Mouse (Mus musculus): Measurements from ENCODE around the gene Ankrd55.
"Not testable (repeated sequence)": the region's sequence is repeated elsewhere in the genome, so short reads cannot be mapped to it uniquely, and the experiment has no call there.

The Ankrd55 gene

DNA sequence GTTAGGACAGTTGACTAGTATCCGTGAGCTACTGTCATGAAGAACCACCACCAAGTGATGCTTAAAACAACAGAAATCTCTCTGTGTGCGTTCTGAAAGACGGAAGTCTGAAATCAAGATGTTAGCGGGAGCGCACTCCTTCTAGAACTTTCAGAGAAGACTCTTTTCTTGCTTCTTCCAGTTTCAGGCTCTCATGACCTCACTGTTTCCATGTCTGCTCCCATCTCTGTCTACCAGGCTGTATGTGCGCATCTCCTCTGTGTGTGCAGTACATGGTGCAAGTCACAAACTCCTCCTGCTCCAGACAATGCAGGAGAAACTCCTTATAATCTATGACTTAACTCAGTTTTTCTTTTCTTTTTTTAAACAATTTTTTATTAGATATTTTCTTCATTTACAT is 4.8 kb downstream of the Ankrd55 start:
- DNase-seq (ENCODE audit: low spot score) = no peak

DNA sequence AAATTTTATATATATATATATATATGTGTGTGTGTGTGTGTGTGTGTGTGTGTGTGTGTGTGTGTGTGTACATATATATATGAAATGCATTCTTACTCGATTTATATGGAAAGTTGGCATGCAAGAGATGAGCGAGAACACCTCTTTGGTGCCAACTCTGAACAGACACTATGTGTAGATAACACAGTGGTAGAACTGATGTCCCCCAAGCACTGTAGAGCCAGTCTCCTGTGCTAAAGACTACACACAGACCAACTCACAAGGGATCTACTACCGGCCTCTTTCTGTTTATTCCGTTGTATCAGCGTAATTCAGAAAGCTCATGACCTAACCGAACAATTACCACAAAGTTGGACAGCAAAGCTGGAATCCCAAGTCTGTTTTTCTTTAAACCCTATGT is 6.2 kb downstream of the Ankrd55 start:
- DNase-seq (ENCODE audit: low spot score) = no peak

DNA sequence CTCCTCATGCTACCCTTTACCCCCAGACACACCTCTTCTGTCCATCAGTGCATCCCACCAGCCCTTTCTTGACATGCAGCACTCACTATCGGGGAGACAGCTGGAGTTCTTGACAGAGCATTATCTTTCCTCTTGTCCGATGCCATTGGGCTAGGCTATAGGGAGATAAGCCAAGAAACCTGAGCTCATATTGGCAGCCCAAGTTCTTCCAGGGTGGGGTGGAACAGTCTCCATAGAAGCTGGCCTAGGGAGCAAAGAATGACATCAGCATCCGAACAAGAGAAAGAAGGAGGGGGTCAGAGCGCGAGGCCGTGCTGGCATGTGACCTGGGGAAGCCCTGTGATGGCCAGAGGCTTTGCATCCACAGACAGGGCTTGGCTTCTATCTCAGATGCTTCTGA is 9.5 kb downstream of the Ankrd55 start:
- no peak for DNase-seq (ENCODE audit: low spot score)

DNA sequence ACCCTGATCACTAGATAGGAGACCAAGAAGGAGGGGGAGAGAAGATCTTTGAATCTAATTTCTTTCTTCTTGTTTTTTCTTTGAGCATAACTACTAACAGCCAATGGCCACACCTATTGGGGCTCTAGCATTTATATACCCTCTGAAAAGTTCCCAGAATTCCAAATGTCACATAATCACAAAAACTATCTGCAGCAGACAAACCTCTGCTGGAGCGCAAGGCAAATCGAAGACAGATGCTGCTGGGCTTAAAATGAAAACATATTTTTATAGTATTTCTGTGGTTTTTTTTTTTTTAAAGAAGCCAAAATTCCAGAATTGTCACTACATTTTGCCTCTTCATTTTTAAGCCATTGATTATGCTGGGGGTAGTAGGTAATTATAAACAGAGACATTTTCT is 15.2 kb downstream of the Ankrd55 start:
- DNase-seq (ENCODE audit: low spot score) = no peak

DNA sequence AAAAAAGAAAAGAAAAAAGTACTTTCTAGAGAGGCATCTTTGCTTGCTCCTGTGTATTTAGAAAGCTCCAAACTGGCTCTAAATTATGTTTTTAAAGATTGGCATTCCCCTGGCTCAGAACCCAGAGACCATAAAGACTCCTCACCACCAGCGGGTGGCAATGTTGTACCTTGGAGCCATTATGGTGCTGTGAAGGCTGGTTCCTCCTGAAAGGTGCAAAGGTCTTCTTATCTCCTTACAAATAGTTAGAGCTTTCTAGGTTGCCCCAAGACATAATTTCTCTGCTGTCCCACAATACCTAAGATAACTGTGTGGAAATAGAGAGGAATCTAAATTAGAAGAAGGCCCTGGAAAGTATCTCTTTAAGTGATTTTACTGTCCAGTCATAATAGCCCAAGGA is 20.4 kb downstream of the Ankrd55 start:
- DNase-seq (ENCODE audit: low spot score) = peak; percentile 80

DNA sequence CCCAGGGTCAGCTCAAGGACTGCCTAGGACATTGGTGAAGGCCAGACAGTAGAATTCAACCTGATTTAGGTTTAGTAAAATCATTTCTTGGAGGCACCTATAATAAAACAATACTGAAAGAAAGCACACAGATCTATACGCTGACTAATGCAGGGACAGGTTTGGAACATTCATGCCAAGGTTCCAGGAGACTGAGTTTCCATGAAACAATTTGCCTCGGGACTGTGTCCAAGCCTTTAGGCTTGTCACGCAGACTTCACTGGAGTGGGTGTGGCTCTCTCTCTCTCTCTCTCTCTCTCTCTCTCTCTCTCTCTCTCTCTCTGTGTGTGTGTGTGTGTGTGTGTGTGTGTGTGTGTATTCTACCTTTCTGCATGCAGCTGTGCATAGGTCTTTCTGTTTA is 23.4 kb downstream of the Ankrd55 start:
- DNase-seq (ENCODE audit: low spot score) = not testable (repeated sequence)

DNA sequence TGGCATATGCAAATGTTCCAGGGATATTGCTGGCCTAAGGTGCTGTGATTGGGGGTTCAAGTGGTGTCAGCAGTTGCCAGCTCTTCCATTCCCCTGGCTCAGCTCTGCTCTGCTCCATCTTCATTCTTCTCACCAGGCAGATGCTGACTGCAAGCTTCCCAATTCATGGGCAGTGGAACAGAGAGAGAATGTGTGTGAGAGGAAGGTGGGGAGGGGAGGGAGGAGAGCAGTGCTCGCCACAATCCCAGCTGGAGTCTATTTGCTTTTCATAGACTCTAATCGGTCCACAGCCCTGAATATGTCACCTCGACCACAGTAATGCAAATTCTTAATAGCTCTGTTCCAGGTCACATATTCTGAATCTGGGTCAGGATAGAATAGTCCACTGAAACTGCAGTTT is 27.2 kb downstream of the Ankrd55 start:
- DNase-seq (ENCODE audit: low spot score) = peak; percentile 14

DNA sequence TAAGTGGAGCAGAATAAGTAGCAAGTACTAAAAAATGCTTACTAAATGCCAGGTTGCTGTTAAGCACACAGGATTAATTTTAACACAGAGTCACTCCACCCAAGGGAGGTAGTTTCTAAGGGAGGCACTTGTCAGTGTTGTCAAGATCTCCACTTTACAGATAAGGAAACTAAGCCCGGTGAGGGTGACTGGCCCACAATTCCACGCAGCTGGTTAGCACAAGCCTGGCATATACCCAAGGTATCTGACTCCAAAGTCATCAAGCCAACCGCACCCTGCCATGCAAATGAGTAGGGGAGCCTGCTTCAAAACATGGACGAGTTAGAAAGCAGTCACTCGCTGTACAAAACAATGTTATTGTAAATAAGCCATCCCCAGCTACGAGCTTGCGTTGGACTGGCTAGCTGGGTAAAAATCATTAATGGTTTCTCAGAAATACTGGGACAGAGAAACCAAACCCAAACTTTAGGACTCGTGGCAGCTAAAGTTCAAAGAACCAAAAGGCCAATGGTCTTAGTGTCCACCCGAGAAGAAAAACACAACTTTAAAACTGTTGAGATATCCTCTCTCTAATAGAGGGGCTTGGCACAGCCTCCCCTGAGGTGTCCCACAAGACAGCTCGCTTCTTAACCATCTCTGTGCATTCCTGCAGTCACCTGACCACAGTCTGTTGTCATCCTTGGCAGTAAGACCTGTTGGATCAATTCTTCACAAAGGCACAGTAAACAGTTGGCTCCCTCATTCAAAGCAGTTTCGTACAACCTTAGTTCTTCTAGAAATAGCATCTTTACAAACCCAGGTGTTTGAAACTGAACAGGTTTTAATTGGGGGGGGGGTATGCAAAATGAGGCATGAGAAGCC is 28.6 kb downstream of the Ankrd55 start:
- no peak for DNase-seq (ENCODE audit: low spot score)

DNA sequence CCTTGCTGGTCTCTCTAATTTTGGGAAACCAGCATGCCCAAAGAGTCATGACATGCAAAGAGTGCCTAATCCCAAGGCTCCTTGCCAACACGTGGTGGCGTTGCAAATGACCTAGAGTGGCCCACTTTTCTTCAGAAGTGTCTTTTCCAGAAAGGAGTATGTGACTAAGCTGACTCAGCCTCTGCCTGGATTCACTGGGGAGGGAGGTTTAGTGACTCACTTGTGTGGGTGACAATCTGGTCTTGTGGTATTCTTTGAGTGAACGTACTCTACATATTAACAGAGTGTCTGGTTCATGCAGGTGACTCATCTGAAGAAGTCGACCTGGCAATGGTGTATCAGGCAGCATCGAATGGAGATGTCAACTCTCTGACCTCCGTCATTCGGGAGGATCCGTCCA is 29.9 kb downstream of the Ankrd55 start:
- no peak for DNase-seq (ENCODE audit: low spot score)

DNA sequence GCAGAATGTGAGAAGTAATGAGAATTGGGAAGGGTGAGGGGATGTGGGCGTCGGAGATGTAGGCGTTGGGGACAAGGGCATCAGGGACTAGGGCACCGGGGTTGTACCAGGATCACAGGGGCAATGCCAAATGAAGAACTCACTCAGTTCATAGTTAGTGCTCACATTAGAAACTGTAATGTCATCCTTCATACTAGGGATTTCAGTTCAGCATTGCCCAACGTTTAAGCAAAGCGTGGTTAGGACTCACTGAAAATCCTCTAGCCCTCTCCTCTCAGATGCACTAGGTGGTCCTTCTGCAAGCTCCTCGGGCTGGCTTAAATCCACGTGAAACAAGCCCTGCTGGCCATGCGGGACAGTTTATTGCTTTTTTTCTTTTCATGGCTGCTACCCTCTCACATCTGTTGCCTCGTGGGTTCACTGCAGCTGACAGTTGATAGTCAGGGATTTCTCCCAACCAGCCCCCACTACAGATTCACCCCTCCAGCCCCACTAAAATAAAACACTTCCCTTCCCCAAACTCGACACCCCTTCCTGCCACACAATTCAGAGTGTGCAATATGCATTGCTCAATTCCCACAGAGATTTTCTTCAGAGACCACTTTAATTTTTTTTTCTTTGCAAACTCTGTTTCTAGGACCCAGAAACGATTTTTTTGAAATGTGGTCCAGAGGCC is 35.5 kb downstream of the Ankrd55 start:
- DNase-seq (ENCODE audit: low spot score) = no peak

DNA sequence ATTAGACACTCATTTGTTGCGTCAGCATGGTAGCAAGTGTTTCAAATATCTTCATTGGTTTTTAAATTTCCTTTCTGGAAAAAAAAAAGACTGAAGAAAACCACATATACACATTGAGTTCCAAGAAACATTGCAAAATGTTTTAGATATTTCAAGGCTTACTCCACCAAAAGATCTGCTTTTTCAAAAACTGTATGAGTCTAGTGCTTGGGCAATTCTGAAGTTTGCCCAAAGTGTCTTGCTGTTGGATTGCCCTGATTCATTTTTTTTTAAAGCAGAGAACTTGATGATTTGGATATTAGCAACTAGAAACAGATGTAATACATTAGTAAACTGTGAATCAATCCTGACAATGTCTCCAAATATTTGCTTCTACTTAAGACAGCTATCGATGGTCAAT is 36.9 kb downstream of the Ankrd55 start:
- no peak for DNase-seq (ENCODE audit: low spot score)

DNA sequence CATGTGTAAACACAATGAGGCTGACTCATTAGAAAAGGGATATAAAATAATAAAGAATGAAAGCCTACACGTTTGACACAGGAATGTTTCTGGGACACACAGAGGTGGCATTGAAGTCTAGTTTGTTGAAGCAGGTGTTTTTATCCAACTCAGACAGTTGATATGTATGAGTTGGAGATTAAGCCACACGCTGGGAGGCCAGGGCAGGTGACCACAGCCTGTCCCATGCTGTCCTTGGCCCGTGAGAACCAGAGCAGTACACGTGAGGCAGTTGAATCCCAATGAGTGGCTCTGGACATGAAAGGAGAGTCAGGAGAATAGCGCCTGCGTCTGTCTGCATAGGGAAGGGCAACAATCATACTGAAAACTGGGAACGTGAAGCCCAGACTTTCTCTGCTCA is 38.2 kb downstream of the Ankrd55 start:
- DNase-seq (ENCODE audit: low spot score) = no peak

DNA sequence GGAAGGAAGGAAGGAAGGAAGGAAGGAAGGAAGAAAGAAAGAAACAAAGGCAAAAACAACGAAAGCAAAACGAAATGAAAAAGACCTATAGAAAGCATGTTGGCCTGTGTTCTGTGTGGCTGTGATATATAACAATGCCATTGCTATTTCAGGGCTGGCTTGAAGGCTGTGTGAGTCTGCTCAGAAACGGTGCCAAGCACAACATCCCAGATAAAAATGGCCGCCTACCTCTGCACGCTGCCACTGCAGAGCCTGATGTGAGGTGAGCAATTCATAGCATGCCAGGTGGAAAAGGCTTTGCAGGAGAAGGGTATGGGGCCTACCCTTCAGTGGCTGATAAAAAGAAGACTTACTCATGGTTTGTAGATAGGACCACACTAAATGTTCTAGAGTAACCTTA is 38.7 kb downstream of the Ankrd55 start:
- DNase-seq (ENCODE audit: low spot score) = no peak

DNA sequence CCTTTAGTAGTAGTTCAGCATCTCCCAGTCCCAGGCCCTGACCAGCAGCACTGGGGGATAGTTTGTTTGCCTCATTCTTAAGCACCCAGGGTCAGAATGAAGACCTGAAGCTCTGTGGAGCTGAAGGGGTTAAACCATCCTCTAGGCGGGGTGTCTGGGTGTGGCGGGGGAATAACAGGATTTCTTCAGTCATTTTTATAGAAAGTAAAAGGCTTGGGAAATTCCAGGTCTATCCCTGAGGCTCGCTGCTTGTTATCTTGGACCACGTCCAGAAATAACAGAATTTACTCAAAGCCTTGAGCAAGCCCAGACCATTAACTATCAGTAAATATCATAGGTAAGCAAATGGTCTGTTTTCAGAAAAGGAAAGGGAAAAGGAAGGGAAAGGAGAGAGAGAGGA is 39.3 kb downstream of the Ankrd55 start:
- no peak for DNase-seq (ENCODE audit: low spot score)

DNA sequence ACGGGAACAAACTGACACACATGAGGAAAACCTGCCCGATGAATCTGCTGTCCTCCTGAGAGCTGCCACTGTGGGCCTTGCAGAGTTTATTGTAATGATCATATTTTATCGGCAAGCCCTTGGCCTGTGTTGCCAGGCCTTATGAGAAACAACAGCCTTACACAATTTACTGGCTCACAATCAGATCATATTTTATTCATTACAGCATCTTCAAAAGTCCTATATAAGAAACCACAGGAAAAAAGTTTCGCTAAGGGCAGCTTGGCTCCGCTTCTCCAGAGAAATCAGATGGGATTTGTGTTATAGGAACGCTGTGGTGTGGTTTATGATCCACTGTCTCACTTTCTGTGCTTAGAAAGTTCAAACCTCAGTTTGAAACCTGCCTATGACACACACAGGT is 42.0 kb downstream of the Ankrd55 start:
- DNase-seq (ENCODE audit: low spot score) = no peak

DNA sequence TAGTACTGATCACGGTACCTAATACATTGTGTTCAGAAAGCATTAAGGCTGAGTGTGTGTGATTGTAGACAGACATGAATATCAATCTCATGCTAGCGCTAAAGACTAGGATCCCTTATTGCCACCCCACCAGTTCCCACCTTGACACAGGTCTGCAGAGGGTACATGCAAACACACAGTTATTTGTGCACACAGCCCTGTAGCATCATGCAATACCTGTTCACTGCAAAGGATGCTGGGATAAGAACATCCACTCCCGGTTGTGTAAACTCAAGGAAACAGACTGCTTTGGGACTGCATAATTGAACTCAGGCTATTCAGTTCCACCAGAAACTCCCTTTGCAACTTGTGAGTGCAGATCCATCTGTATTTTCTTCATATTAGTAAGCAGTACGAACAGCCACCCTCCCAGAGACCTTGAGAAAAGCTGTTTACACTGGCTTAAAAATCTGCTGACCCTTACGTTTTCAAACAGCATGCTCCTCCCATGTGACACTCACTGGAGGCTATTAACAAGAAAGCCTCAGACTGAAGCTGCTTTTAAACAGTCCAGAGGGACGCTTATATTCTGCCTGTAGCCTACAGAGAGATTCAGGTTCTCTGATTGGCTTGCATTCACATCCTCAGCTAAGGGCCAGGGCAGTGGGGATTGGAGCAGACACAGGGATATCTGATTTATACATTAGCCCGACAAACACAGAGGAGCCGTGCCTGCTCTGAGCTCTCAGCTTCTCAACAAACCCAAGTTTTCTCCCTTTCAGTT is 42.8 kb downstream of the Ankrd55 start:
- DNase-seq (ENCODE audit: low spot score) = peak; percentile 19

DNA sequence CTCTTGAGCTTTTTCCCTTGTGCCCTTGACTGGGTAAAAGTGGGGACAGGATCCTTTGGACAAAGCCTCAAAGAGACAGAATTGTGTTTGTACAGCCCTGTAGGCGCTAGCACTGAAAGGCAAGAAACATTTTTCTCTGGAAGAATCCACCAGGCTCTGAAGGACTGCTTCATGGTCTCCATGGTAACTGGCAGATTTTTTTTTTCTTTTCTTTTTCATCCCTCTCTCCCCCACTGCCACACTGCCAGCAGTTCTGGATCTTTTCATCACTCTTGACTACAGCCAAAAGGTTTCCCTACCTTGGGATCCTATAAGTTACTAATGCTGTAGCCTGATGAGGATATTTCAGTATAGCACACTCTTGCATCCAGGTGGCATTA is 43.4 kb downstream of the Ankrd55 start:
- DNase-seq (ENCODE audit: low spot score) = no peak

DNA sequence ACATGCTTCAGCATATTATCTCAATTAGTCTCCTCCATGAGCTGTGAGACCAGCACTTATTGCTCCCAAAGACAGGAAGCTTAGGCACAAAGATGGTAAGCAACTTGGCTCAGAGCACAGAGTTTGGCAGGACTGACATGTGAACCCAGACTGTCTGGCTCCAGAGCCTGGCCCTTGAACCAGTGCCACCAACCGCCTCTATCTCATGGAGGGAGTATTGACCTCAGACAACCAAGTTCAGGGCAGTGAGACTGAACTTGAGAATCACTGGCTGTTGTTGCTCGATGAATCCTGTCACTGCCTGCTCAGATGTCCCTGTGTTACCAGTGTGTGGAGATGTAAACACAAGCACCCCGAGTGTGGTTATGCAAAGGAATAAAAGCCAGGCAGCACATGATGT is 47.3 kb downstream of the Ankrd55 start:
- DNase-seq (ENCODE audit: low spot score) = no peak

DNA sequence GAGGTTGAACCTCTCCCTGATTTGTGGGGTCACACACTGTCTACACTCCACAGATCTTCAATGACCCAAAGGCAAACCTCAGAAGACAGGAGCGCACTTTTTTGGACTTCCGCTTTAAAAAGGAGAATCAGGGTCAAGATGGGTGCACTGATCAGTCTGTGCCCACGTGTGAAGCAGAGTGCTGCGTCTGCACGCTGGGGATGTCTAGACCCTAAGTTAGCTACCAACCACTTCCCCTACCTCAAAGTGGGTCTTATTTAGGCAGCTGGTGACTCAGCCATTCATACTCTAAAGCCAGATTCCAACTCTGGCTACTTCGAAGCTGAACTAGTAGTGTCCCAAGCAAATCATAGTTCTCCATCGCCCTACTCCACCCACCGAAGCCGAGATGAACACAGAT is 48.9 kb downstream of the Ankrd55 start:
- DNase-seq (ENCODE audit: low spot score) = no peak

DNA sequence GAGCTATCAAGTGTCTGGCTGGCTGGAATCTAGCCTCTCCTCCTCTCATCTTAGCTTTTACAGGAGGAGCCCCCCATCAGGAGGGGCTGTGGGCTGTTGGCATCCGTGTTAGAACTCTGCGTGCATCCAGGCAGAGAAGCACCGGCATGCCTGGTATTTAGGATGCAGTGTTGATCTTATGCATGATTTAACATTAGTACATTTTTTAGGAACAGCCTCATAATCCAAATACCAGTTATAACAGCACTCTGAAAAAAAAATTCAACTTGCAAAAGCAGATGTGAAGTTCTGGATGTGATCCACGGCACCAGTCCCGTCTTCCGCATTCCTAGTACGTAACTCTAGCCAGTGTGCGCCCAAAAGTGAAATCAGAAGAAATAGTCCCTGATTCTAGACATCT is 52.0 kb downstream of the Ankrd55 start:
- DNase-seq (ENCODE audit: low spot score) = no peak

DNA sequence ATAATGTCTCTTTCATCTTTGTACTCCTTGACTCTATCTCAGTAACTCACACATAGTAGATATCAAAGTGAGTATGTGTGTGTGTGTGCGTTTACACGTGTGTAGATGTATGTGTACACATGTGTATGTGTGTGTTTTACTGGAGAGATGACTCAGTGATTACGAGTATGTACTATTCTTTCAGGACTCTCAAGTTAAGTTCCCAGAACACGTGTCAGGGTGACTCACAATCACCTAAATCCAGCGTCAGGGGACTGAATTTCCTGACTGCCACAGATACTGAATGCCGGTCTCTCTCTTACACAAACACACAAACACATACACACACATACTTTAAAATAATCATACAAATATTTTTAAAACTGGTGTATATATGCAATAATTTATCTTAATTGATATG is 52.5 kb downstream of the Ankrd55 start:
- DNase-seq (ENCODE audit: low spot score) = no peak

DNA sequence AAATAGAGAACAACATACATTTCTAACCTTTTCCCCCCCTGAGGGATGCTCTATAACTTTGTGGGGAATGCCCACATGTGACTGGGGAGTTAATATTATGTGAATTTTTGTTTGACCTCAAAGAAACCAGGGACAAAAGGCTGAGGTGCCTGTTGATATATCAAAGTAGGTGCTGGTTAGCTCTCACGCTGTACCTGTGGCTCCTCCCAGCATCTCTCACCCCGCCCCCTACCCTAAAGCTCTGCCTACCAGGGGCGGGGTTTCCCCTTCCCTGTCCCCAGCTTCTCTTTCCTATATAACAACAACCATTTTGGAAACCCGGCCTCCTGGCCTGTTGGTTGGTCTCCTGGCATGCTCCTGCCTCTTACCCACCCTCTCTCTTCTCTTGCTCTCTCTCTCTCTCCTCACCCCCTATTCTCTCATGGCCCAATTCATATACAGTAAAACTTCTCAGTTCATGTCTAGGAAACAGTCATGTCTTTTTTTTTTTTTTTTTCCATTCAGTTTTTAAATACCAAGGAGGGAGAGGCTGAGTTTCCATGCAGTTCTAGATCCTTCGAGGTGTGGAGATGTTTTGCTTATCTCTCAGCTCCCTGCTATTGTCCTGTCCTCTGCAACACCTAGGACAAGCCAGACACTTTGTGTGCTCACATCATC is 54.8 kb downstream of the Ankrd55 start:
- DNase-seq (ENCODE audit: low spot score) = no peak

DNA sequence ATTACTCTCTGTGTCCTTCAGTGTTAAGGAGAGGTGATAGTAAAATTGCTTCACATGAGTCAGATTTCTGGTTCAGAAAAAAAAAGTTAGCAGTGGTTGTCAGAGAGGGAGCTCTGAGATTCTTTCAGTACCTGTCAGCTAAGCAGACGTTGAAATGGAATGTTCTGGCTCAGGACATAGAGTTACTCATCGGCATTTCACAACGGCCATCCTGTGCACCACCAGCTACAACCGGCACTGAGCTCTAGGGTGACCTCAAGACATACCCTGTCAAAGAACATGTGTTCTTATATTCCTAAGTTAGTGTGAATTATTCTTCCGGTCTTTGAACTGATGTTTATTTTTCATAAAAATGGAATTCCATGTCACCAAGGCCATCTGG is 55.4 kb downstream of the Ankrd55 start:
- no peak for DNase-seq (ENCODE audit: low spot score)
